Mouse (Mus musculus): ENCODE results near the gene Nab2. TPM values are rescaled to one million over a fixed set of nuclear protein-coding genes. Genes with fewer than 3 reads are reported as not detected.

Nab2 gene
- total and polyA plus RNA-seq, 3 experiments = 29.1 to 37.1 TPM; not detected in 1

GRCm38 (mm10) chr10:127617294-127617693 lies 51.1 kb downstream of the Nab2 start:
- Histone ChIP-seq H3K9ac (ENCODE audit: control insufficient read depth, low read depth, low read length, poor library complexity, severe bottlenecking) (no peak overlapping the region), H3K27me3 (ENCODE audit: control insufficient read depth in 1 of 2, insufficient read depth in 2 of 2, low read length in 2 of 2) (peaks cover 4 to 15% of the 10 kb centered on the region in 2 experiments; a peak in 3 of 4 replicates)
- no peak for TF ChIP-seq GATA1 (IDR thresholded peaks at IDR 0.05; ENCODE audit: low read depth, low read length)
- TF ChIP-seq MAX (IDR thresholded peaks at IDR 0.05; ENCODE audit: low read length) = no peak
- no peak for TF ChIP-seq E2F4 (IDR thresholded peaks at IDR 0.05; ENCODE audit: borderline replicate concordance, low read depth, low read length)
- TF ChIP-seq UBTF (IDR thresholded peaks at IDR 0.05; ENCODE audit: borderline replicate concordance, insufficient read depth, low read depth, low read length) = no peak
- TF ChIP-seq RAD21 (IDR thresholded peaks at IDR 0.05; ENCODE audit: low read depth, low read length) = no peak
- TF ChIP-seq SIN3A (IDR thresholded peaks at IDR 0.05; ENCODE audit: low read length) = no peak
- no peak for TF ChIP-seq KAT2A (conservative IDR thresholded peaks at IDR 0.05; ENCODE audit: low read depth, low read length)
- TF ChIP-seq NRF1 (IDR thresholded peaks at IDR 0.05; ENCODE audit: insufficient read depth, low read depth, low read length, poor library complexity, severe bottlenecking) = no peak
- TF ChIP-seq RCOR1 (IDR thresholded peaks at IDR 0.05; ENCODE audit: low read depth, low read length) = no peak
- TF ChIP-seq MXI1 (IDR thresholded peaks at IDR 0.05; ENCODE audit: low read depth, low read length) = no peak
- TF ChIP-seq BHLHE40 (IDR thresholded peaks at IDR 0.05; ENCODE audit: borderline replicate concordance, low read depth, low read length) = no peak
- TF ChIP-seq MAZ (IDR thresholded peaks at IDR 0.05; ENCODE audit: low read depth, low read length) = no peak
- no peak for TF ChIP-seq CTCF (IDR thresholded peaks at IDR 0.05 in 2 of 3, conservative IDR thresholded peaks at IDR 0.05 in 1 of 3; ENCODE audit: control insufficient read depth in 1 of 3, insufficient read depth in 1 of 3, low read depth in 2 of 3, low read length in 3 of 3, poor library complexity in 1 of 3, severe bottlenecking in 1 of 3)
- TF ChIP-seq POLR2A (IDR thresholded peaks at IDR 0.05; ENCODE audit: control insufficient read depth in 1 of 2, insufficient read depth in 1 of 2, low read depth in 1 of 2, low read length in 2 of 2, poor library complexity in 1 of 2) = no peak
- TF ChIP-seq ZNF384 (IDR thresholded peaks at IDR 0.05; ENCODE audit: low read depth, low read length) = no peak
- no peak for TF ChIP-seq SMC3 (IDR thresholded peaks at IDR 0.05; ENCODE audit: low read depth, low read length)

GRCm38 (mm10) chr10:127616261-127616679 lies 52.1 kb downstream of the Nab2 start:
- no peak for DNase-seq (ENCODE audit: low read depth, low spot score)
- Histone ChIP-seq H3K36me3 (ENCODE audit: control insufficient read depth in 1 of 2, insufficient read depth in 2 of 2, low read length in 2 of 2) (no peaks in the 10 kb centered on the region), H3K4me3 (ENCODE audit: control insufficient read depth in 1 of 2, insufficient read depth in 1 of 2, low read depth in 2 of 2, low read length in 2 of 2) (no peak overlapping the region), H3K9ac (ENCODE audit: control insufficient read depth, low read depth, low read length, poor library complexity, severe bottlenecking) (no peak overlapping the region), H3K27me3 (ENCODE audit: control insufficient read depth in 1 of 2, insufficient read depth in 2 of 2, low read length in 2 of 2) (peaks cover 4 to 21% of the 10 kb centered on the region in 2 experiments; a peak in 3 of 4 replicates), H3K9me3 (replicated peaks; ENCODE audit: insufficient read depth, low read length) (no peaks in the 10 kb centered on the region), H3K79me2 (ENCODE audit: control insufficient read depth, insufficient read depth, low read length, poor library complexity) (no peaks in the 10 kb centered on the region), H3K27ac (ENCODE audit: control insufficient read depth, low read depth, low read length) (no peak overlapping the region), H3K4me1 (ENCODE audit: control insufficient read depth in 1 of 2, insufficient read depth in 2 of 2, low read length in 2 of 2) (no peaks in the 10 kb centered on the region)
- TF ChIP-seq ELF1 (IDR thresholded peaks at IDR 0.05; ENCODE audit: low read depth, low read length) = no peak
- TF ChIP-seq MAX (IDR thresholded peaks at IDR 0.05; ENCODE audit: low read length) = no peak
- no peak for TF ChIP-seq RAD21 (IDR thresholded peaks at IDR 0.05; ENCODE audit: low read depth, low read length)
- TF ChIP-seq POLR2A (IDR thresholded peaks at IDR 0.05; ENCODE audit: control insufficient read depth in 1 of 2, insufficient read depth in 1 of 2, low read depth in 1 of 2, low read length in 2 of 2, poor library complexity in 1 of 2) = no peak
- no peak for TF ChIP-seq UBTF (IDR thresholded peaks at IDR 0.05; ENCODE audit: borderline replicate concordance, insufficient read depth, low read depth, low read length)
- no peak for TF ChIP-seq HCFC1 (IDR thresholded peaks at IDR 0.05; ENCODE audit: low read depth, low read length)
- TF ChIP-seq GABPA (IDR thresholded peaks at IDR 0.05; ENCODE audit: low read depth, low read length) = no peak
- TF ChIP-seq ZMIZ1 (IDR thresholded peaks at IDR 0.05; ENCODE audit: low read depth, low read length) = no peak
- no peak for TF ChIP-seq POLR2AphosphoS2 (IDR thresholded peaks at IDR 0.05; ENCODE audit: low read length)
- no peak for TF ChIP-seq MEF2A (IDR thresholded peaks at IDR 0.05; ENCODE audit: extremely low read depth, insufficient replicate concordance, low read depth, low read length, poor library complexity, severe bottlenecking)
- no peak for TF ChIP-seq MYC (IDR thresholded peaks at IDR 0.05; ENCODE audit: low read depth, low read length)
- no peak for TF ChIP-seq EP300 (IDR thresholded peaks at IDR 0.05; ENCODE audit: low read depth in 1 of 2, low read length in 2 of 2)
- TF ChIP-seq KAT2A (conservative IDR thresholded peaks at IDR 0.05; ENCODE audit: low read depth, low read length) = no peak
- TF ChIP-seq TCF12 (IDR thresholded peaks at IDR 0.05; ENCODE audit: low read depth, low read length) = no peak
- no peak for TF ChIP-seq CHD1 (IDR thresholded peaks at IDR 0.05; ENCODE audit: low read depth, low read length)

More at GRCm38 (mm10) chr10:127617294-127617693, 51.1 kb downstream of the Nab2 start:
- Histone ChIP-seq H3K4me3 (ENCODE audit: control insufficient read depth in 1 of 2, insufficient read depth in 1 of 2, low read depth in 2 of 2, low read length in 2 of 2) (no peak overlapping the region), H3K79me2 (ENCODE audit: control insufficient read depth, insufficient read depth, low read length, poor library complexity) (no peaks in the 10 kb centered on the region), H3K4me1 (ENCODE audit: control insufficient read depth in 1 of 2, insufficient read depth in 2 of 2, low read length in 2 of 2) (no peaks in the 10 kb centered on the region), H3K27ac (ENCODE audit: control insufficient read depth, low read depth, low read length) (no peak overlapping the region), H3K9me3 (replicated peaks; ENCODE audit: insufficient read depth, low read length) (no peaks in the 10 kb centered on the region), H3K36me3 (ENCODE audit: control insufficient read depth in 1 of 2, insufficient read depth in 2 of 2, low read length in 2 of 2) (no peaks in the 10 kb centered on the region)
- no peak for DNase-seq (ENCODE audit: low read depth, low spot score)
